Mouse (Mus musculus): Measurements from ENCODE around the gene Phlda3. TPM values are rescaled to one million over a fixed set of nuclear protein-coding genes. Genes with fewer than 3 reads are reported as not detected.

Phlda3 gene
- total RNA-seq, 2 experiments from 2014 or later = 19.7 to 21.4 TPM

DNA sequence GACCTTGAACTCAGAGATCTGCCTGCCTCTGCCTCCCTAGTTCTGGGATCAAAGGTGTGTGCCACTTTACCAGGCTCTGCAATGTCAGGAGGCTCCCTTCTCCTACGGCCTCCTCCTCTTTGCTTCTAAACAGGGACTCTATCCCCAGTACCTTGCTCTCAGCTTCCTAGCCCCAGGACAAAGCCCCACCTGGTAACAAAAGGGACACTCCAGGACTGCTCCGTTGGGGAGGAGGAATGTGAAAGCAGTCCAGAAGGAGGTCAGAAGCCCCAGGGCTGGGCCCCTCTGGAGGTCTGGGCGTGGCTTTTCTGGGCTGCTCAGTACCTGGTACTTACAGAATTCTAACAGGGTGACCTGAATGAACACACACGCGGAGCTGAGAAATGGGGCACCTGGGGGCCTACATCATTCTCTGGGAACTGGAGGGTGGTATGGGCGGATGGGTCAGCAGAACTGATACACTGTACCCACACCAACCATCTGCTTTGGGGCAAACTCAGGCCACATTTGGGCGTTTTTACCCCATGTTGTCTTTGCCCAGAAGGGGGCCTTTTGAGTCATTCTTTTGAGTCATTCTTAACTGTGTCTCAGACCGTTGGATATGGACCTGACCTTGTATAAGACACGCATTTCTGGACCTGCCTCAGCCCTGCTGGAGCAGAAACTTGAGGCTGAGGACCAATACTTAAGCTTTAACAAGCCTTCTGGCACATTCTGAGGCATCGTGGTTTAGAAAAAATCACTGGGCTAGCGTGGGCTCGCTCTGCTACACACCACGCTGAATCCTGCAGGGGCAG, 26.4 kb downstream of the Phlda3 start:
- DNase-seq (ENCODE audit: low spot score in 2 of 2) = no peak

DNA sequence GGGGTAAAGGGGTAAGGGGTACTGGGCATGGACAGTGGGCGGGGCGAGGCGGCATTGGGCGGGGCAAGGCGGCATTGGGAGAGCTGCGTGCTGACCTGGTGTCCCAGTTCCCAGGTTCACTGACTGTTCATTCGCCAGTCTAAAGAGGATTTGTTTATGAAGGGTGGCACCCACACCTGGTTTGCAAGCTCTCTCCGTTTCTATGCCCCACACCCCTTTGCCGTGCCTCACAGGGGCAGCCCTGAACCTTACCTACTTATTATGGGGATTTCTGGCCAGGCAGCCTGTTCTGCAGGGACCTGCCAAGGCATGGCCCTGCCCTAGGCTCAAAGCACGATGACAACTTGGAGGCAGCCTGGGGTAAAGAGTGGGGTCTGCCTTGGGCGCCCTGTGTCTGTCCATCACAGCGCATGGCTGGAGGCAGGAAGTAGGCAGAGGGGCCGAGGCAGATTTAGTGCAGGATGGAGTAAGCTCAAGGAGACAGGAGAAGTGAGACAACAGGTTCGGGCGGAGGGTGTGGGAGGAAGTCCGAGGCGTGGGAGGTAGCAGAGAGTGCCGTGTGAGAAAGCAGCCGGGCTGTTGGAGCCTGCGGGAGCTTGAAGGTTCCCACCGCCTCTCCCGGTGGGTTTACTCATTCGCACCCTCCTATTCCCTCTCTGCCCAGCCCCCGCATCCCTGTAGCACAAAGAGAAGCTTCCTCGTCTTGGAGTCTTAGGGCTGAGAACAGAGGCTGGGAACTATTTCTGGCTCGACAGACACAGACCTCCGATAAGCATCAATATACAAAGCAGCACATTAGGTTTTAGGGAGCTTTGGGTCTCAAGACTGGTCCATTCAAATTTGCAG, 27.7 kb downstream of the Phlda3 start:
- peak; percentile 78 to 85 for DNase-seq (ENCODE audit: low spot score in 2 of 2)

DNA sequence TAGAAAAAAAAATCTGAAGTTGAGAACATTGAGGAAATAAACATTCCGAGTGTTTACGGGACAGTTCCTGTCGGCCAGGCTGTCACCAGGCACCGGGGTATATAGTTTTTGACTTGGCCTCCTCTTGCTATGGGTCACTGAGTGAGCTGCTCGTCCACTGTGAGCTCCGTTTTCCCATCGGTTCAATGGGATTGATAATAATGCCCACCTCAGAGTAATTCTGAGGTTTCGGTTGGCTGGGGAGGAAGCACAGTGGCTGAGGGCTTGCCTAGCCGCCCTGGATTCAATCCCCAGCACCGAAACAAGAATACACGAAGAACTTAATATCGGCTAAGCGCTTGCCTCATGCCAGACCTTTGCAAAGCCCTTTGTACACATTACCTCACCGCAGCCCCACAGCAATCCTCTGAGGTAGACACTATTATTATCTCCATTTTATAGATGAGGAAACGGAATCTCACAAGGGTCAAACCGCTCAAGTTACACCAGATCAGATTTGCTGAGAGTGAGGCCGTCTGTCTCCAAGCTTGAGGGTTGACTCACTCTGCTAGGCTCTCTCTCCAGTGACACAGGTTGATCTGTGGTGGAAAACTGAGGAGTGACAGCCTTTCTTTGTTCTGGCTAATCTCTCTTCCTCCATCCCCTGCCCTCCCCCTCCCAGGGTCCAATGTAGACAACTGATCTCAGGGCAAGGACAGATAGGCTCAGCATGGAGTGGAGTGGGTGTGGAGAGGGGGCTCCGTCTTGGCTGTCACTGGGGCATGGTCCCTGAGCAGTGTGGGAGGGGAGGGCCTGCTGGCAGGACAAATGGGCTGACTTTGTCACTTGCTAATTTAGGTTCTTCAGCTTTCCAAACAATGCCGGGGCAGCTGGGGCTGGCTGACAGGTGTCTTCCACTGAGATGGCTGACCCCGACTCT, 28.6 kb downstream of the Phlda3 start:
- no peak for DNase-seq (ENCODE audit: low spot score in 2 of 2)

DNA sequence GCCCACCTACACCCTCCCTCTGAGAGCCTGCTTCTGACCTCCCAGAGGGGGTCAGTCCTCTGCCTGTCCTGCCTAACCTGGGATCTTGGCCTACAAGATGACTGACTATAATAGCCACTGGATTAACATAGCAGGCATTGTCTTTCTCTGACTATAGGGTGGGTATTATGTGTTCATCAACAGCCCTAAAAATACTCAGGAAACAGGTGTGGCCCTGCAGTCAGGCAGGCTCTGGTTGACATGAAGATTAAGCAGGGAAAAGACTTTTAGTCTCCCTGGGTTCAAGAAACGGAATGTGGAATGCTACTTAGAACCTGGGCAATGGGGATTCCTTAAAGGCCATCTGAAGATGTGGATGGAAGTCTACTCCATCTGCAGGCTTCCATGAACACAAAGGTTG, 32.6 kb downstream of the Phlda3 start:
- no peak for DNase-seq (ENCODE audit: low spot score in 2 of 2)

DNA sequence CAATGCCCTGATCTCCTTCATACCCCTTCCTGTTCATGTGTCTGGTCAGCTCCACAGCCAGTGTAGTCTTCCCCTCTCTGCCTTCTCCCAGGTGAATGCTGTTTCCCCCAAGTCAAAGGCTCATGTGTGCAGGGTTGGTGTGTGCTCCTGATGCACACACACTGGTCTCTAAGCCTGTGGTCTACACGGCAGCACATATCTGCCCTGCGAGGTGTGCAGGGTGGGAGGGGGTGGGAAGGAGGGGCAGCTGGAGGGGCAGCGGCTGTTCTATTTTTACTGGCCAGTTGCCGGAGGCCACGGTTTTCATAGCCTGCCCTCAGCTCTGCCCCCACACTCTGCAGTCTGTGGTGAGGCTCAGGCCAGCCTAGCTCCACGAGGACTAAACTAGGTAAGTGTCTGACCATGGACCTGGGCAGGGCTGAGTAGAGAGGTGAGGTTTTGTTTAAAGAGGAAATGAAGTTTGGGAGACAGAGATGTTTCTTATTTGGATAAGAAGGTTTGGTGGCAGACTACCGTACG, 33.2 kb downstream of the Phlda3 start:
- DNase-seq (ENCODE audit: low spot score in 2 of 2) = no peak

DNA sequence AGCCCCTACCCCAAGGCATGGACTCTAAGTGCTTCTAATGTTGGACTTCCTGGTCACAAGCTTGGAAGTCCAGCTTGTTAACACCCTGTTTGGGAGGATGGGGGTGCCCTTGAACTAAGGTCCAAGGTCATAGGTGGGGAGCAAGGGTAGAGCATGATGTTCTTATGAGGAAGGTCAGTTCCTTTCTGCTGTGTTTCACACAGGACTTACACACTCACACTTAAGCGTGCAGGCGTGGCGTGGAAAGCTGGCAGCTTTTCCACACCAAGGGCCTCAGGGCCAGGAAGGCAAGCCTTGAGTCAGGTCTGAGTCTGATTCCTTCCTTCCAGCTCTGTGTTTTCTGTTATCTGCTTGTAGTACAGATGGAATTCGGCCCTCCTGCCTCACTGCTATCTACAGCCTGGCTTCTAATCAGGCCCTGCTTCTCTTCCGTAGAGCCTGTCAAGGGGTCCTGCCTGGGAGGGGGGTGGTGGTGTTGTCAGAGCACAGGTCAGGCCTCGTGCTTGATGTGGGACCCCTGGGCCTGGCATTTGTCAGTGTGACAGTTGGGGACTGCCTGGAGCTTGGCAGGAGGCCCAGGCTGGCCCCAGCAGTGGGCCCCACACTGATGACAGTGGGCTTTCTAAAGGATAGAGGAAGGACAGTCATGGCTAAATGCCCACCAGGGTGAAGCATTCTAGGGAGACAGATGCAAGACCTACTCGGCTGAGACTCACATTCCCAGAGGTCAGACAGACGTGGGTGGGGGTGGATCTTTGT, 34.5 kb downstream of the Phlda3 start:
- no peak for DNase-seq (ENCODE audit: low spot score in 2 of 2)

DNA sequence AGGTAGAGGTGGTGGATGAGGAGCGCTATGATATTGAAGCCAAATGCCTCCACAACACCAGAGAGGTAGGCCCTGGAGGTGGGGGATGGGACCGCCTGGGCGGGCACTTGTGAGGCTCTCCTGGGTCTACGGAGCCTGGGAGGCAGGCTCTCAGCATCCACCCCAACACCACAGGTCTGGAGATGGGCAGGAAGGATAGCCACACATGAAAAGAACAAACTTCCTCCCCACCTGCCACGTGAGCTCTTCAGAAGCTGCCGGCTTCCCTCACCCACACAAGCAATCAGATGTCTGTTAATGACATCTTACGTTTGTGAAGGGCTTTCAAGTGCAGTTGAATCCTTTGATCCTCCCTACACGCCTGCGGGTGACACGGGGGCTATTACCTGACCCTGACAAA, 41.6 kb downstream of the Phlda3 start:
- DNase-seq (ENCODE audit: low spot score in 2 of 2) = no peak

DNA sequence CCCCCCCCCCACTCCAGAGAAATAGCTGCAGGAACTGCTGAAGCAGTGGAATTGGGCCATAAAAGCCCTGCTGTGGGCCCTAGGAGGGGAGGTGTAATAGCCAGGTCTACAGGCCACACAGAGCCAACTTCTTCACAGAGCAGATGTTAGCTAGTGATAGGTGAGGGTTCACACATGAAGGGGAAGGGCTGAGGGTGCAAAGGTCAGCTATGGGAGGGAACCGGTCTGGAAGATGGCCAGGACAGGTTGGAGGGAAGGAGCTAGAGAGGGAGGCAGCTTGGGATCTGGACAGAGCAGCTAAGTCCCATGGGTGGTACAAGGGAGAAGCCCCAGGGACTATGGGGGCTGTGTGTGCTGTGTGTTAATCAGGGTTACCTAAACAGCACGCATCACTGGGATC, 44.3 kb downstream of the Phlda3 start:
- DNase-seq (ENCODE audit: low spot score in 2 of 2) = no peak

DNA sequence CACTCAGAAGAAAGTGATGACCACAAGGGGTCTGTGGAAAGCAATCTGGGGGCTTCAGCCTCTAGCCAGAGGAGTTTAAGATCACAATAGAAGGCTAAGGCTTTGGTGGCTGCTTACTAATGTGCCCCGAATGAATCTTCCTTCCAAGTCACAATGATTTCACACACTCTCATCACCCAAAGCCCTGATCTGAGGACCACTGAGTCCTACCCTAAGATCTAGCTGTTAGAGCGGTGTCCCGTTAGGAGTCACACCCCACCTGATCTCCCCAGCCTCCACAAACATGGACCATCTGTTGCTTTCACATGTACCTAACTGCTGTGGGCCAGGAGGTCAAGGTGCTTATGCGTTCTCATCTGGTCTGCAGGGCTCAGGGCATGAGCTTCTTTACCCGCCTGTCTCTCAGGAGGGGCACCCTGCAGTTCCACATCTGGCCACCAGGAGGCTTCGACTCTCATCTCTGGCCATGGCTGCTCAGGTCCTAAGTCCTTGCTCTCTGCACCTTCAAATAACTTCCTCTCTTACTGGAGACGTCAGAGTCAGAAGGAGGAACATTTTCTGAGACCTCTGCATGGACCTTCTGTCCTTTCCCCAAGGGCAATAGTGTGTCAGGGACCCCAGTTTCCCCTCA, 45.2 kb downstream of the Phlda3 start:
- DNase-seq (ENCODE audit: low spot score in 2 of 2) = peak; percentile 77 to 91

DNA sequence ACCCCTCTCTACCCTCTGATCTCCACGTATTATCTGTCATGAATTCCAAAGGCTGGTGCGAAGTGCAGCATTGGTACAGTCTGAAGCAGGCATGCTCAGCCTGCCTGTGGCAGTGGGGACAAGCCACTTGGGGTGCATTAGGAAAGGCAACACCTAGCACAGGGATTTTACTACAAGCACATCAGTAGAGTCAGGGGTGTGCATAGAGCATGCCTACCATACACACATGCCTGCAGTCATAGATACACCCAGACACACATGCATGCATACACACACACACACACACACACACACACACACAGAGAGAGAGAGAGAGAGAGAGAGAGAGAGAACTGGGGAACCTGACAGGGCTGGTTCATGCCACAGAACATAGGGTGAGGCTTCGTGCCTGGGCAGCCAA, 46.3 kb downstream of the Phlda3 start:
- no peak for DNase-seq (ENCODE audit: low spot score in 2 of 2)

DNA sequence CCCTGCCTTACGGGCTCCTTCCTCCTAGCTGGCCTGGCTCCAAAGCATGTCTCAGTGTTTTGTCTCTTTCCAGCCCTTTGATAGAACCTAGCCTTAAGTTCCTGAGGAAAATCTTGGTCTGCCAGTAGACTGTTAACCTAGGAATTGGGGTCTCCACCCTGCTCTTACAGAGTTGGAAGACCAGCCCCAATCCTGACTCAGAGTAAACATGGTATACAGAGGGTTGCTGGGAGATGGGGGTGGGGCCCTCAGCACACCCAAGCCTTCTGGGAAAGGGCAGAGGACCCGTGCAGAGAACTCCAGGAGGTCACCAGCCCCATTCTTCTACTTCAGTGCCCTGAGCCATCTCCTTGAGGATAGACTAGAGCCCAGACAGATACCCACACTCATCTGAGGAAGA, 46.7 kb downstream of the Phlda3 start:
- DNase-seq (ENCODE audit: low spot score in 2 of 2) = no peak

DNA sequence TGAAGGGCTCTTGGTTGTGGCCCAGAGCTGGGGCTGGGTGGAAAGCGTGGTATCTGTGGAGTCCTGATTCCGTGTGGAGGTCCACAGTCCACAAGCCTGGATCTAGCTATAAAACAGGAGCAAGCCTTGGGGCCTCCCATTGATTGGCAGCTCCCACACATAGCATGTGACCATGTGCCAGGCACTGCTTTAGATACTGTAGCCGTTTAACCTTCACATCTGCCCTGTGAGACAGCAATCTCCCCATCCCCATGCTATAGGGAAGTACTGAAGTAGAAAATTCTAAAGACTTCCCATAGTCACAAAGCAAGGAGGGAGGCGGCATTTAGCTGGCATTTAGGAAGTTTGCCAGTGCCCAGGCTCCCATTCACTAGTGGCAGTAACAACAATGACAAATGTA, 47.2 kb downstream of the Phlda3 start:
- DNase-seq (ENCODE audit: low spot score in 2 of 2) = no peak

DNA sequence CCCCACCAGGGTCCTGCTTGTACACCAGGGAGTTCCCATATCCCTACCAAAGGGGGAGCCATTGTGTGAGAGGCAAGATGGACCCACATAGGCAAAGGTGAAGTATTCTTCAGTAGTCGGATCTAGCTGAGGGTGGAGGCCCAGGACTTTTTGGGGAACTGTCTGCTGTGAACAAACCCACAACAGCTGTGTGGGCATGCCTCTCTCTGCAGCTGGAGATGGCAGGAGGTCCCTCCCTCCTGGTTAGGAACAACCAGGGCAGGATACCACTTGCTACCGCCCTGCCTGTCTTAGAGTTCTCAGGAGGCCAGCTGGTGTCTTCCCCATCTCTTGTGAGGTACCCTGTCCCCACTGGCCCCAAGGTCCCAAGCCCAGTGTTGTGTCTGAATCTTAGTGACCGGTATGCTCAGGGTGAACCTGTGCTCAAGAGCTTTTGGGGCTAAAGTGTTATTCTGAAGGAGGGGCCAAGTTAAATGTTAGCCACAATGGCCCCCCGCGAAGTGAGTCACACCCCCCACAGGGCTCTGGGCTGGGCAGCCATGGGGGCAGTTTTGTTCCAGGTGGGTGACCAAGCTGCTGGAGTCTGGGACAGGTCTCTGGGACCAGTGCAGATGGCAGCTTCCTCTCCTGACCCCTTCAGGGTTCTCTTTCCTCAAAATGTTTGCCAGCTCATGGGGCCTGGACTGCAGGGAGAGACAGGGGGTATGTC, 47.9 kb downstream of the Phlda3 start:
- DNase-seq (ENCODE audit: low spot score in 2 of 2) = no peak

DNA sequence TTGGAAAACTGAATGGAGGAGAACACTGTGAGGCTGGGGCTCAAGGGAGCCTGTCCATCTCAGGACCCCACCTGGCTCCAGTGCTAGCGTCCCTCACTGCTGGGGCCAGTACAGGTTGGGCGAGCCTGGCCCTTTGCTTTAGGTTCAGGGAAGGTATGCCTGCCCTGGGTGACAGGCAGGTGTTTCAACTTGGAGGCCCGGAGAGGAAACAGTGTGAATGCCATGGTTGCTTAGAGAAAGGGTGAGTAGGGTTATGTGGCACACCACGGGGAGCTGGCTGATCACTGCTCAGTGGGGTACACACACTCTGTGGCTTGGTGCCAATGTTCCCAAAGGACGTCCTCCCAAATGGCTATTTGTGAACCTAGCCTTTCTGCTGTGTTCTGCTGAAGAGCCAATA, 48.6 kb downstream of the Phlda3 start:
- no peak for DNase-seq (ENCODE audit: low spot score in 2 of 2)

DNA sequence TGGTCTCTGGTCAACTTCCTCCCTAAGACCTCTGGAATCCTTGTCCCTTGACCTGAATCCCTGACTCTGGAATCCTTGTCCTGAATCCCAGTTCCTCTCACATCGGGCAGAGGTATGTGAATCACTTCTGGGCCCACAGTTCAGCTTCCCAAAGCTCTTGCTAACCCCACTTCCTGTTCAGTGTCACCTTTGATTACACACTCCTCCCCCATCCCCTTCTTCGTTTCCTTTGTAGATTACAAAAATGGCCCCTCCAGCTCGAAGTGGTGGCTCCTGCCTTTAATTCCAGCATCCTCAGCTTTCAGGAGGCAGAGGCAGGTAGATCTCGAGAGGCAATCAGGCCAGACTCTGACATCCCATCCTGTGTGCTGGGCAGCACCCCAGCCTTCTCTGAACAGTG, 51.7 kb downstream of the Phlda3 start:
- DNase-seq (ENCODE audit: low spot score in 2 of 2) = no peak

DNA sequence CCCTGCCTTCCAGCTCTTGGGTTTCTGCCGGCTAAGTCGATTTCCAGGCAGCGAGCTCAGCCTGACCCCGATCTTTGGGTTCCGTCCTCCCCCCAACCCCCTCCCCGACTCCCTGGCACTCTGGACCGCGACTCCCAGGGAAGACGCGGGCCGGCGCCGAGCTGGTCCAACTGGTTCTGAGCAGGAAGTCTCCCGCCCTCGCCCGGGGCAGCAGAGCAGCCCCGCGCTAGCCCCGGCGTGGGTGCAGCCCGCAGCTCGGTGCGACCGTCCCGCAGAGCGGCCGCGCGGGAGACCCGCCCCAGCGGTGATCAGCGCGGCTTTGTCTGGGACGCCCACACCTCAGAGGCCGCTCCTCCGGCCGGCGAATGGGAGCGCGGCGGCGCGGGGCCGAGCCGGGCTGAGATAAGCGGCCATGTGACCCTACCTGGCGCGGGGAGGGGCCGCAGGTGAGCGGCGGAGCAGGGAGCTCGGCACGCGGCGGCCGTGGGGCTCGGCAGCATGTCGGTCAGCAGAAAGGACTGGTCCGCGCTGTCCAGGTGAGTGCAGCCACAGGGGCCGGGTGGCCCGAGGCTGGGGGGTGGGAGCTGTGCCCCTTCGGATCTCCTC, 52.7 kb downstream of the Phlda3 start, which contains the start of gene Lad1:
Gene Lad1, plus strand, starts transcription at position 118 of the 606 bp plus-strand sequence.
- no peak for DNase-seq (ENCODE audit: low spot score in 2 of 2)

All from left cerebral cortex, adult 18-20 months (tissue).